Mouse (Mus musculus): ENCODE data around the gene 4930404N11Rik.

Gene 4930404N11Rik

DNA sequence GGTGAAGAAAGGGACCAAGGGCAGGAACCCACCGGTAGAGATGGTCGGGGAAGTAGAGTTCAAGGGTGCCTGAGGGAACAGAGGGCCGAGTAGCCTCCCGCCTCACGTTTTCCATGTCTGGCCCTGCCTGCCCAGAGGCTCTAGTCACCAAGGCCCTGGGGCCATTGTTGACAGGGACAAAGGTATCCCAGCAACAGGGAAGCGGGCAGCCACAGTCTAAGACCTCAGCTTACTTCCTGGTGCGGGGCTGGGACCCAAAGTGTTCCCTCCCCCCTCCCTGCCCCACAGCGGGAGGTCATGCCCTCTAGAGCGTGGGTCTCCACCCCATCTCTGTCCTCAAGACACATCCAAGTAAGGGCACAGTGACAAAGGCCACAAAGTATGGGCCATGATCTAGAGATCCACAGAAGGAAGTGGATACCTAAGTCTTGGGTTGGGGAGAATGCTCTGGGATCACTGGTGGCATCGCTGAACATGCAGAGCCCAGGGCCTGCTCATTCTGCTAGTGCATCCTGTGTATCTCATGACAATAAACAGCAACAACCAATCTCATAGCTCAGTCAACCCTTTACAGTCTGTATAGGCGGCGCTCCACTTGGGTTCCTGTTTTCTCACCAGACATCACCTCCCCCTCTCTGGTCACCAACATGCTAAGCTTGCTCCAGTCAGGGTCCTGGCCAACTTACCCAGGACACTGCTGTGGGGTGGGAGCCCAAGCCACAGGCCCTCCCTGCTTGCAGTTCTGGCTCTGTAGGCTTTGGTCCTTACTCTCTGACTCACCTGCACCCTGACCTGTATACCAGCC lies at the start of gene 4930404N11Rik:
Gene 4930404N11Rik (minus strand): TSS at position 145 of the 805 bp plus-strand sequence.
- no peak for DNase-seq (ENCODE audit: low spot score in 2 of 2)

- no peak for DNase-seq (ENCODE audit: low spot score in 2 of 2)
These were observed 49.5 kb upstream of the 4930404N11Rik start for GRCm38 (mm10) chr10:81415146-81415545.

DNA sequence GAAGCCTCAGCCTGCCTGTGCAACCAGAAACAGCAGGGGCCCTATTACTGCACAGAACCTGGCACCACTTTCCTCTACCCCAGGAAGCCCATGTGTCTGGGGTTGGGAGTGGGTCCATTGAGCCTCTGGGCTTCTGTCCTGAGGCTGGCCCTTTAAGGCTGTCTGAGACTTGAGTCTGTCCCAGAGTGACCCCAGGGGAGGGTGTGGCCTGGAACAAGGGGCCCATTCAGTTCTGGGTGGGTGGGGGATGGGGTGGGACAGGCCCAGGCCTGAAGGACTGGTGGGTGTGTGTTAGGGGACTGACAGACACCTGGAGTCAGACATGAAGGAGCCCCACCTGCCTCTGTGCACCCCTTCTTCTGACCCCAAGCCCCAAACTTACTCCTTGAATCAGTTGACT lies 49.1 kb upstream of the 4930404N11Rik start:
- no peak for DNase-seq (ENCODE audit: low spot score in 2 of 2)

GRCm38 (mm10) chr10:81413310-81414261 lies 48.0 kb upstream of the 4930404N11Rik start:
- no peak for DNase-seq (ENCODE audit: low spot score in 2 of 2)

- DNase-seq (ENCODE audit: low spot score in 2 of 2), result no peak
These were observed 47.1 kb upstream of the 4930404N11Rik start for GRCm38 (mm10) chr10:81412586-81413309.

GRCm38 (mm10) chr10:81411471-81412400 lies 46.1 kb upstream of the 4930404N11Rik start:
- no peak for DNase-seq (ENCODE audit: low spot score in 2 of 2)

DNA sequence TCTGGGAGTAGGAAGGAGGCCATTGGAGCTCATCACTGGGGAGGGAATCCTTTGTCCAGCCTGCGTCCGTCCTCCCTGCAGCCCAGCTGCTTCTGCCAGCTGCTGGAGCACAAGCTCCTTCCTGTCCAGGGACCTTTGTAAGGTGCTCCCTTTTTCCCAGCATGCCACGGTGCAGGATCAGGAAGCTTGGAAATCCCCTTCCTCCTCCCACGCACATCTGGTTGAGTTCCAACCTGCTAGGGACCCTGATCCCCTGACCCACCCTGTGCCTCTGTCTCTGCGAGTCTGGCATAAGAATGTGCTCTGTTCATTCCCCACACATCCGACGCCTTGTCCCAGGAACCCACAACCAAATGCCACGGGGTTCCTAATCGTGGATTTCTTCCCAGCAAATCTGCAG lies 45.4 kb upstream of the 4930404N11Rik start:
- no peak for DNase-seq (ENCODE audit: low spot score in 2 of 2)

DNA sequence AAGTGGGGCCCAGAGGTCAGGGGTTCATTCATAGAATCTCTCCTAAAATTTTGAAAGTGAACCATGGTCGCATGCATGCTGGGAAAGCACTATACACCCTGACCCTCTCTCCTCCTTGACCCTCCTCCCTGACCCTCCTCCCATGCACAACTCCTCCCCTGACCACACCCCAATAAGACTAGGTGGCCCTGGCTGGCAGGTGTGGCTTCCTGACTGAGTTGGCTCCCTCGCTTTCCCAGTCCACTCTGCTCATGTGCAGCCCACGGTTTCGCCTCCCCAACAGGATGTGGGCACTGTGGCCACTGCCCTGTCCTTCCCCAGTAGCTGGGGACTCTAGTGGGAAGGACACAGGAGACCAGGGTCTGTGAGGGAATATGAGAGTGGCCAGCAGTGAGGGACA lies 44.7 kb upstream of the 4930404N11Rik start:
- no peak for DNase-seq (ENCODE audit: low spot score in 2 of 2)

DNA sequence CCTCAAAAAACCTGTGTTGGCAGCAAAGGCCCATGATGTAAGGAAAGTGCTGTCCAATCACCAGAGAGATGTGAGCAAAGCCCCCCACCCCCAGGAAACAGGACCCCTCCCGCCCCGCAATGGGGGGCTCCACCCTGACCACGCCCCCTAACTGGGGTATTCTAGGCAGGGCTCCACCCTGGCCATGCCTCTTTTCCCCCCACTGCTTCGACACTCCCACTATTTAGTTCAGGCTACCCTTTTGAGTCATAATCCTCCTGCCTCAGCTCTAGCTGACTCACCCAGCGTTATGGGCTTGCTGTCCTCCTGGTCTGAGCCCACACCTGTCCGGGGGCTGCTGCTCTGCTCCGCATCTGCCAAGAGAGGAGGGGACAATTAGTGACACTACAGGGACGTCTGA lies 43.7 kb upstream of the 4930404N11Rik start:
- no peak for DNase-seq (ENCODE audit: low spot score in 2 of 2)

GRCm38 (mm10) chr10:81408871-81409291 lies 43.3 kb upstream of the 4930404N11Rik start:
- DNase-seq (ENCODE audit: low spot score in 2 of 2), result peak; percentile 62 to 78

DNA sequence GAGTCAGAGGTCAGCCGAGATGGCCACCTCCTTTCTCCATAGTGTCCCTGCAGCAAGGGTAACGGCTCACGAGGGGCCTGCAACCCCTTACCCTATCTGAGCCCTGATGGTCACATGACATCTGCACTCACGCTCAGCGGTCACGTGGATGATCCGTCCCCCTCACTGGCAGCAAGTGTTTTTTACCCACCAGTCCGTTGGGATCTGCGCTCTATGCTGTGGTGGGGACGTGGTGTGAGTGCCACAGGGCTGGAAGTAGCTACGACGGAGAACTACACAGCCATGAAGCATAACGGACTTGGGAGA lies 42.8 kb upstream of the 4930404N11Rik start:
- DNase-seq (ENCODE audit: low spot score in 2 of 2), result no peak

GRCm38 (mm10) chr10:81407539-81408423 lies 42.2 kb upstream of the 4930404N11Rik start:
- peak in 1 of 2 experiments; percentile 45 for DNase-seq (ENCODE audit: low spot score in 2 of 2)

GRCm38 (mm10) chr10:81406504-81407440 lies 41.2 kb upstream of the 4930404N11Rik start:
- no peak for DNase-seq (ENCODE audit: low spot score in 2 of 2)

GRCm38 (mm10) chr10:81405588-81406201 lies 40.1 kb upstream of the 4930404N11Rik start:
- DNase-seq (ENCODE audit: low spot score in 2 of 2), result peak; percentile 49 to 75

DNA sequence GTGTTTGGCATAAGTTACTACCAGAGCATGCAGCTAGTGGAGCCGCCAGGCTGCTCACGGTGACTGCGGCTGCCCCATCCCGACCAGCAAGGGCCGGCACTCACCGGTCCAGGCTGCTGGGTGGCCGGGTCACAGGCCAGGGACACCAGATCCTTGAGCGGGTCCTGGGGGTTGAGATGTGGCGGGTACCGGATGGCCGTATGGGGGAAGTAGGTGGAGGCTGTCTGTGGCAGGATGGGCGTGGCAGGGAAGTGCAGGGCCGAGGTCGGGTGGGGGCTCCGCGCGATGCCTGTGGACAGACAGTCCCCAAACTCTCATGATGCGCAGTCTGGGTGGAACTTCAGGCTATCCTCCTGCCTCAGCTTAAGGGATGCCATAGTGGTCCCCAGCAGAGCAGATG lies 39.1 kb upstream of the 4930404N11Rik start:
- no peak for DNase-seq (ENCODE audit: low spot score in 2 of 2)

DNA sequence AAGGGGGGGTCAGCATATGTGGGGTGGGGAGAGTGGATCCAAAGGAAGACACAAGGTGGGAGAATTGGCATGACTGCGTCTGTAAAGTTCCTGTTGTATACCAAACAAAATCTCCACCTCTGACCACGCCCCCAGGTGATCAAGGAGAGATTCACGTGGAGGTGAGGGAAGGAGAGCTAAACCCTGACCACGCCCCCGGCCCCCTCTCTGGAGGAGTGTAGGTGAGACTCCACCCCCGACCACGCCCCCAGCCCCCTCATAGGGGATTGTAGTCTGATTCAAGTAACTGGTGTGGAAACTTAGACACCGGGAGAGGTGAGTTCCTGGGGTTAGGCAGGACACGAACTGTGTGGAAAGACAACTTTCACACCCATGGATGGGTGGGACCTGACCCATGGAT lies 38.5 kb upstream of the 4930404N11Rik start:
- DNase-seq (ENCODE audit: low spot score in 2 of 2), result no peak

- DNase-seq (ENCODE audit: low spot score in 2 of 2), result no peak
These were observed 37.9 kb upstream of the 4930404N11Rik start for GRCm38 (mm10) chr10:81403511-81403910.

DNA sequence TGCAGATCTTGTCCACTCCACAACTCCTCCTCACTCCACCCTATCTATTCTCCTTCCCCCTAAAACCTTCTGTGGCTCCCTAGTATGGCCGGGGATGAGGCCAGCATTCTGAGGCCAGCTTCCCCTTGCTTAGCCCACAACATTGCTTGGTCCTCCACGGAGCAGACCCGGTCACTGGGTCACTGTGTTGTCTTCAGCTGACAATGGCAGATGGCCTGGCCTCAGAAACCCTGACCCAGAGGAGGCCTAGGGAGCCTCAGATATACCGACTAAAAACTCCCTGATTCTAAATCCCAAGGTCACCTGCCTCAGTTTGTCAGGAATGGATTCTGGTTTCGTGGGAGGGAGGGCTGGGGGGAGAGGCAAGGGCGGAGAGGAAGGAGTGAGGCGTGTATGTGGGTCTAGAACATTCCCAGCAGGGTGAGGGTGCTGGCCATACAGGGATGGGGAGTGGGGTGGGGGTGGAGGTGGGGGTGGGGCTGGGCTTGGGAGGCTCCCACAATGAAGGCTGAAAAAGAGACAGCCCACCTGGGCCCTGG lies 36.7 kb upstream of the 4930404N11Rik start:
- no peak for DNase-seq (ENCODE audit: low spot score in 2 of 2)

Data from spleen, postnatal 14 days (tissue).